Mouse (Mus musculus) lung, postnatal 25 days (tissue): Measurements from ENCODE around the gene Kdm6b.
"Not testable (repeated sequence)": the region's sequence is repeated elsewhere in the genome, so short reads cannot be mapped to it uniquely, and the experiment has no call there.

Experiments
- DNase-seq: peaks from one replicate; pipeline ENCODE4 v3.0.0; 2022; ENCODE audit warnings: low spot score

Gene Kdm6b

DNA sequence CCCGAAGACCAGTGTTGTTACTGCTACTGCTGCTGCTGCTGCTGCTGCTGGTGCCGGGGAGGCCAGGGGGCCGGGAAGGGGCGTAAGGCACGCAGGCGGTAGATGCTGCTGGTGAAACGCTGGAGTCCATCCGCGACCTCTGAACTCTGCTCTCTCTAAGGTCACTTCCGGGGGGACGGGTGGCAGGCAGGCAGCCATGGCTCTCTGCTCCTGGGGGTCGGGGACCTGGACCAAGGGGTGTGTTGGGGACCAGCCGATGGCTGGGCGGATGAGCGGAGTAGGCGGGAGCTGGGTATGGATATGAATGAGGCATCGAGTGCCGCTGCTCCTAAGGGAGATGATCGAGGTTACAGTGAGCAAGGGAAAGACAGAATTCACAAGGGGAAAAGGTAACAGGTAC is 7.2 kb downstream of the Kdm6b start:
- no peak for DNase-seq

DNA sequence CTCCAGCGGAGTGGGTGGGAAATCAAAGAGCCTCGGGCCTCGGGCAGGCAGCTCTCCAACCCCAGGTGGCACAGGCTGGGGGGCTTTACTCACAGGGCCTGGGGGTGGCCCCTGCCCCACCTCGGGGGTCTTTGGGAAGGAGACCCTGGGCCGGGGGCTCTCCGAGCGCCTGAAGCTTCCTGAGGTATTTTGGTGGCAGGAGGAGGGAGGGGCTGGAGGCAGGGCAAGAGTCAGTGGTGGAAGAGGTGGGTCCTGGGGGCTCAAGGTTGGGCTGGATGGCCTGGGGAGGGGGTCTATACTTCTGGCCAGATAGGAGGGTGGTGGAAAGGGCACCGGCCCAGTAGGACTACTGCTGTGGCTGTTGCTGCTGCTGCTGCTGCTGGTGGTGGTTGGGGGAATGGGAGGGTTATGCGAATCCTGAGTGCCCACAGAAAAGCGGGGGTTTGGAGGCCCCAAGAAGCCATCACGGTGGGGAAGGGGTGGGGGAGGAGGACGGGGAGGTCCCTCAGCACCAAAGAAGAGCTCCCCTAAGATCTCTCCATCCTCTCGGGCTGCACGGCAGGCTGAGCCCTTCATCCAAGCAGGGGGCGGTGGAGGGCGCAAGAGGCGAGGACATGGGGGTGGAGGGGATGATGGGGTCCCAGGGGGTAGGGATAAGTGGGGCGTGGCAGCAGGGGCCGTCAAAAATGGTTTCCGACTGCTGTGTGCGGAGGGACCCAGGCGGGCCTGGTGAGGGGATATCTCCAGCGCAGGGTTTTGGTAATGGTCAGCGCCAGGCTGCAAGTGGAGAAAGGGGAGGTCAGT is 7.9 kb downstream of the Kdm6b start:
- no peak for DNase-seq

DNA sequence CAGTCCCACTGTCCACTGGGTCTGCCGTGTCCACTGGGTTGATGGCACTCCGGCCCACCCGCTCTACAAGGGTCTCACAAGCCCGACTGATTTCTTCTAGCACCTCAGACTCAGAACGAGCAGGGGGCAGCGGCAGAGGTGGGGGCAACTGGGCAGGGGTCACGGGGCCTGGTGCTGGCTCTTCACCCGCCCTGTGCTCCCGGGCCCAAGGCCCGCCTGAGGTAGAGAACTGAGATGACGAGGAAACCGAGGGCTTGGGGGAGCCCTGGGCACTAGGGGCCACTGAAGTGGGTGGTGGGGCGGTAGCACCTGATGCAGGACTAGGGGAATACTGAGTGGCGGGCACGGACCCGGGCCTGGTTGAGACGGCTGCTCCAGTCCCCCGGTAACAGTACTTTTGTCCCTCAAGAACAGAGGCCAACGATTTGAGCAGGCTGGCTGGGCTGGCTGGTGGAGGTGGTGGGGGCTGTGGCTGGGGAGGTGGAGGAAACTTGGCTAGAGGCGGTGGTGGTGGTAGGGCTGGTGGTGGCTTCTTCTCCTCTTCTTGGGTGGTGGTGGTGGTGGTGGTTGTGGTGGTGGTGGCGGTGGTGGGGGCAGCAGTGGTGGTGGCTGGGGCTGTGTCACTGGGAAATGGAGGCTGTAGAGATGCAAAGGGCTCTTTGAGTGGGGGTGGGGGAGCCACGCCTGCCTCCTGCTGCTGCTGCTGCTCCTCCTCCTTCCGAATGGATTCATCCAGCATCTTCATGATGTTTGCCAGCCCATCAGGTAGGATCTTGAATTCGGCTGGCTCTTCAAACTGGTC is 8.7 kb downstream of the Kdm6b start:
- DNase-seq, result no peak

DNA sequence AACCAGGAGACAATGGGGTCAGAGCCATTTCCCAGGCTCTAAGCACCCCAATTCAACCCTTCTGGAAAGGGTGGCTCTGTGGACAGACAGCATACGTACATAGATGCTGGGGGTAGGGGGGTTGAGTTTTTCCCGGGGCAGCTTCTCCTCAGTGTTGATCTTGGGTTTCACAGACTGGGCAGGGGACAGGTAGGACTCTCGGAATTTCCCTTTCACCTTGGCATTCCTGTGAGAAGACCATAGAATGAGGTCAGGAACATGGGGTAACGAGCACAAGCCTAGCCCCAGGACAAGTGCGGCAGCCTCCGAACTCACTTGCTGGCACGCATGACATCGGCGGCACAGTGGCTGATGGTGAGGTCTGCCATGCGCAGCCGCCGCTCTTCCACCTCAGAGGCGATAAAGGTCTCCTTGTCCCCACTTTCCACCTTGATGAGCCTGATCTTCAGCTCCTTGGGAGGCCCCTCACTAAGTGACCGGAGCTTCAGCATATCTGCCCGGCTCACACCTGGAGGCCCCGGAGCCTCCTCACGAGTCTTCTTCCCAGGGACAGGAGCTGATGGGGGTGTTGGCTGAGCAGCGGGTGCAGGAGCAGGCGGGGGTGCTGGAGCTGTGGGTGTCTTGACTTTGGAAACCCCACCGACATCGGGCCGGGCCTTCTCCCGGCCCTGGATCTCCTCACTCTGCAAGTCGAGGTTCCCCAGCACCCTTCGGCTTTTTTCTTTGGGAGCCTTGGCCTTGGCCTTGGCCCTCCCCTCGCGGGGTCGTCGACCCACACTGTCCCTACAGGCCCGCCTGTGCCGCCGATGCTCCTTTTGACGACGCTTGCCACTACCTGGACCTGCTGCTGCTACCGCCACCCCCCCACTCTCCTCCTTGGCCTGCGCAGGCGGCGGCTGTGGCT is 9.5 kb downstream of the Kdm6b start:
- no peak for DNase-seq

DNA sequence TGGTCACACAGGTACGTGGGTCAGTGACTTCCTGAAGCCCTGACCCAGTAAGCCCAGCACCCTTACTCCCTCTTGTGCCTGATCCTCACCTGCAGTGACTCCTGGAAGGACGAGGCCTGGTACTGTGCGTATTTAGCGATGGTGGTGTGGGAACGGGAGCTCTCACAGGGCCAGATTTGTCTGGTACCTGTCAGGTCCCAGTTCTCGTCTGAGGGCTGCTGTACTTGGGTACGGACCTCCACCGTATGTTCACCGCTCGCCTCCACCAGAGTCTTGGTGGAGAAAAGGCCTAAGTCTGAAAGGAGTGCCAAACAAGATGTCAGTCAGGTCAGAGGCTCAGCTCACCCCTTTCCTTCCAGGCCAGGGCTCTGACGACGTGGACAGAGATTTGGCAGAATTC is 11.5 kb downstream of the Kdm6b start:
- no peak for DNase-seq

DNA sequence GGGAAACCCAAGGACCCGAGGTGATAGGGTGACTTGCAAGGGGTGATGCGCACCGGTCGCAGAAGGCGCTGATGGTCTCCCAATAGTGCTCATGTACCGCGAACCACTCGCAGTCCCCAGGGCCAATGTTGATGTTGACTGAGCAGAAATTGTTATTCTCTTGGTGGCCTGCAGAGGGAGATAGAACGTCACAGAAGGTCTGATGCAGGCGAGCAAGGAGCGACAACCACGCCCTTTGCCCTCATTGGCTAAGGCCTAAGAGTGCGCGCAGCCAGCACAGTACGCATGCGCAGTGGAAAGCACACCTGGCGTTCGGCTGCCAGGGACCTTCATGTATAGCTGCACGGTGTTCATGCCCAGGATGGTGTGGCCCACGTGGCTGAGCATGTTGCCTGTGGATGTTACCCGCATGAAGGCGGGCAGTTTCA is 12.3 kb downstream of the Kdm6b start:
- peak; percentile 95 for DNase-seq

DNA sequence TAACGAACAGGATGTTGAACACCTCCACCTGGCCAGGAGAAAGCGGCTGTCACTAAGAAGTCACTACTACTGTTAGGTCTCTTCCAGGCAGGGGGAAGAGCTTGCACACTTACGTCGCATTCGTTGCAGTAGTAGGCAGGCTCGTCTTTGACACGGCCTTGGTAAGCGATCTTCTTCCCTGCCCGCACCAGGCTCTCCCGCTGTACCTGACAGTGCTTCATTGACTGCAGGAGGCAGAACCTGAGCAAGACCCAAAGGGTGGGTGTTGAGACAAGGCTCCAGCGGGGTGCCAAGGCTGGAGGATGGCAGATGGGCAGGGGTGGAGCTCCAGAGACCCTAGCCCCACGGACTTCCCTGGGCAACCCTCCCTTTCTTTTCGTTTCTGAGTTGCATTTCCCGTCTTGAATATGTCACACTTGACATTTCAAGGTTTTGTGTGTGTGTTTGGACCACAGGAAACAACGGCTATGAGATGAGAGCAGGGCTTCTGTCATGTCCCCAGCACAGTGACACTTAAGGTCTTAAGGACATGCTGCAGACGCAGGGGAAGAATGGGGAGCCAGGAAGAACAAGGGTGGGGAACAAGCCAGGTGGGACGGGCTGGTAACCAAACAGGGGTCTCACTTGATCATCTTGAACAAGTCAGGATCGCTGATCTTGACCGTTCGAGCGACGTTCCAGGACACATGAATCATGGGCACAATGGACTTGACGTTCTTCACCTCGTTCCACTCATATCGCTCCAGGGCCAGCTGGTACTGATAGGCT is 13.2 kb downstream of the Kdm6b start:
- DNase-seq, result no peak

DNA sequence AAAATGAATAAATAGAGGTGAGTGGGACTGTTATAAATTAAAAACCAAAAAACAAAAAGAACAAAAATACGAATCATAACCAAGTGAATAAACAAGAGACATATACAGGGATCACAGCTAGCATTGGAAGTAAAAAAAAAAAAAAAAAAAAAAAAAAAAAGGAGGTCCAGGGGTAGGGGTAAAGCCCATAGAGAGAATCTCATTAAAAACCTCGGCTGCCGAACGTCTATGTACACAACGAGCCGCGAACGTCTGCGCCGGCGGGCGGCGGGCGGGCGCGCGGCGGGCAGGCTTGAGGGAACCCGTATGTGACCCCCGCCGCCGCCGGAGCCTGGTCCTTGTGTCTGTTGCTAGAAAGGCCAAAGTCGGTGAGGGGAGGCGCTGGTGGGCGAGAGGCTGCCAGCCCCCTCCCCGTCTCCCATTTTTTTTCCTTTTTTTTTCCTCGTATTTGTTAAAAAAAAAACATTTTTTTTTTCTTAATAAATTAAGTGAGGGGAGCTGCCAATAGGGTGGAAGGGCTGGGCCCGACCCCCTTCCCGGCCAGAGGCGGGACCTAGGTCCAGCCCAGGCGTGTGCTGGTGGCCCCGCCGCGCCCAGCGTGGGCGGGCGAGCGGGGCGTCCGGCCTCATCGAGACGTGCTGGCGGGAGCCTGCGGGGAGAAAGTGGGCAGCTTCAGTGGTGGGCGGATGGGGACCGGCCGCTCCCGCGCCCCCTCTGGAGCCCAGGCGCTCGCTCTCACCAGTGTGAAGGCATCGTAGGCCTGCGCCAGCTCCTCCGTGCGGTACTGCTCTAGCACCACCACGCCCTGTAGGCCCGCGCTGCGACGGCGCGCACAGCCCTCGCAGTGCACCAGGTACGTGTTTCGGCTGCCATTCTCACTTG is 14.0 kb downstream of the Kdm6b start:
- DNase-seq, result no peak

DNA sequence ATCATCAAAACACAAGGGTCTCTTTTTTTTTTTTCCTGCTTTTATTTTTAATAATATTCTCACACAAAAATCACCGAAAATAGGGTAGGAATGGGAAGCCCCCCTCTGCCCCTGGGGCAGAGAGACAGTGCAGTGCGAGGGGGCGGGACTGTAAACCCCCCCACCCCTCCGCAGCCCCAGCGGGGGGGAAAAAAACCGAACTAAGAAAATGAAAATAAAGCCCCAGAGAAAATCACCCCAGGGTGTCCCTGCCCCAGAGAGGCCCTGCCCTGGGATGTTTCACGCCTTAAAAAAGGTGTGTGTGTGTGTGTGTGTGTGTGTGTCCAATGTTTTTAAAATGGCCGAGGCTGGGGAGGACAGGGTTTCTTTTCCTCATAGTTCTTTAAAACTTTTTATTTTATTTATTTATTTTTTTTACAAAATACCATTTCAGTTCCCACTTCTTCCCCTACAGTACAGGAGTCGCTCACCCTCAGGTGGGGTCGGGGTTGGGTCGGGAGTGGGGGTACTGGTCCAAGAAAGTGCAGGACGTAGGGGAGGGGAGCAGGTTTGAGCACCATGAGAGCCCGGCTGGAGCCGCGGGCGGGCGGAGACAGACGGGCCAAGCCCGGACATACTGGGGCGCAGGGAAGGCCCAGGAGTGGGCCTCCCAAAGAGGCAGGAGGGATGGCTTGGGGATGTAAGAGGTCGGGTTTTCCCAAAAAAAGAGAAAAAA is 14.8 kb downstream of the Kdm6b start:
- DNase-seq, result no peak

DNA sequence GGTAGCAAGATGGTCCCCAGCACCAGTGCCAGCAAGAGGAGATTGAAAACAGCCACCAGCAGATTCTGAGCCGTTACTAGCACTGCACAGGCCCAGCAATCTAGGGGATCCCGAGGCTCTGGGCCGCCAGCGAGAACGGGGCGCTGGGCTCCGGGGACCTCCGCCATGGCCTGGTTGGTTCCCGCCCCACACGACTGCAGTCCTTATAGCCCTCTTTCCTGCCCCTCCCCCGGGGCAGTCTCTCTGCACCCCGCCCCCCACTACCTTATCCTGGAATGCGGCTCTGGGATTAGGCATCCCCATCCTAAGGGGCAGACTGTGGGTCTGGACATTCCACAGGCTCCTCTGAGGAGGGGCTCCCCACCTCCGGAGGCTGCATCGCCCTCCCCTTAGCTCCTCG is 15.4 kb downstream of the Kdm6b start, which contains the start of gene Tmem88:
Tmem88 (minus strand) TSS at position 176 of the 400 bp plus-strand sequence.
- DNase-seq, result no peak

DNA sequence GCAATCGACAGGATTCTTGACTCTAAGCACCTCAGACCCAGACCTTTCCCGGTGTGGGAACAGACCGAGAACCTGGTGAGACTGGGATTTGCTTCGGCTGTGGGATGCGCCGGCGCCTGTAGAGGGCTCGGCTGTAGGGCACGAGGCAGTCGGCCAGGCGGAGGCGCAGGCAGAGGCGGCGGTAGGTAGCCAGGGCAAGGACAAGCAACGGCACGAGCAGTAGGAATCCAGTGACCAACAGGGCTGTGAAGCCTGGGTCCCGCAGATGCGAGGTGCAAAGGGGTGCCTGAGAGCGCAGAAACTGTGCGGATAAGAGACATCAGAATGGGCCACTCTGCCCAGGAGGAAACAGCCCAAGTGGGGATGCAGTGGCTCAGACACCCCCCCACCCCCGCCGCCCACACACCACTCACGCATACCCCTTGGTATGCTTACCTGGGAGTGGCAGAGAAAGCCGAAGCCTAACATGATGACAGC is 15.9 kb downstream of the Kdm6b start:
- no peak for DNase-seq

DNA sequence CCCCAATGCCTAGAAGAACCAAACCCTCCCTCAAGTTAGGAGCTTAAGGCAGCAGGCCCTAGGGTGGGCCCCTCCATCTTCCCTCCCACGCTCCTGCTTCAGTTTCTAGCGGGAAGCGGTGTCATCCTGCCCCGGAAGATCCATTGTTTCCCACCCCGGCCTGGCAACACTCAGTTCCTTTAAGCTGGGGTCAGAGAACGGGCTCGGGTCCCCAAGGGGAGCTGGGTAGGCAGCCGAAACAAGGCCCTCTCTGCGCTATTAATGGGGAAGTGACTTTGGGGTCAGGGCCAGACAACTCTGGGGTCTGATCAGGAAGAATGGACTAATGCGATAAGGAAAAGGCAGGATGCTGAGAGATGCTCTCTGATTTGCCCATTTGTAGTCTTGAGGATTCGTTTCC is 16.7 kb downstream of the Kdm6b start:
- no peak for DNase-seq

DNA sequence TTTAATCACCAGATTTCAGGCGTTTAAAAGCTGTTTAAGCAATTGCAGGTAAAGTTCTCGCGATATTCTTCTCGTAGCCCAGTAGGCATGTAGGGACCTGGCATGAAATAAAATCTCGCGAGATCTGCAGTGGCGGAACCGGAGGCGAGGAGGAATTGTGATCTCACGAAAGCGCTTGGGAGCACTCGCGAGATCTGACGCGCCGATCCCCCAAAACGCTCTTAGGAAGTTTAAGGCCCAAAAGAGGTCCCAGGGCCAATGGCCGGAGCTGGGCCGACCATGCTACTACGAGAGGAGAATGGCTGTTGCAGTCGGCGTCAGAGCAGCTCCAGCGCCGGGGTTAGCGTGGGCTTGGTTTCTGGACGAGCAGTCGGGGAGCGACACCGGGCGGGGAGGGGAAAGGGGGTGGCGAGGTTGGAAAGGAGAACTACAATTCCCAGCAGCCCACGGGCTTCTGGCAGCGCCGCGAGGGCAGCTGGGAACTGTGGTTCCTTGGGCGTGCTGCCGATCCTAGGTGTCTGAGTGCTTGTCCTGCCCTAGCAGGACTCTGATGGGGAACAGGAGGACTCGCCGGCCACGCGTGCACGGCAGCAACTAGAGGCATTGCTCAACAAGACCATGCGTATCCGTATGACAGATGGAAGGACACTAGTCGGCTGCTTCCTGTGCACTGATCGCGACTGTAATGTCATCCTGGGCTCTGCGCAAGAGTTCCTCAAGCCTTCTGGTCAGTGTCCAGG is 17.7 kb downstream of the Kdm6b start:
- DNase-seq, result peak; percentile 99

DNA sequence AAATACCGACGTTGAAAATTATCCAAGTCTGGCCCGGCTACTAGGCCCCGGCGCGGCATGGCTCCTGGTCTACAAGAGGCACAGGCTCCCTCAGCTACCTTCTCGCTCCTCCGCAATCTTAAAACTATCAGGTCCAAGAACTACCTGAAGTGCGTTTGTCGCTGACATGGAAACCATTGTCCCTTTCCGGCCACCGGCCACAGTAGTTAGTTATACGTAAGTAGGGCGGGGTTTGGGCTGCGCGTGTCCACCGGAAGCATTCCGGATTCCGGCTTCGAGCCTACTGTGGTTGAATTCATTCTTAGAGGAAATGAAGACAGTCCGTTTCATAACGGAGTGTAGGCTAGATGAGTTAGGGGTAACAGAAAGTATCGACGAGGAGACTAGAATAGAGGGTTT is 18.2 kb downstream of the Kdm6b start, which contains the start of the genes Naa38 and Cyb5d1:
Naa38 (plus strand) TSS at position 253 of the 399 bp plus-strand sequence.
Cyb5d1 (minus strand) TSS at position 397 of the 399 bp plus-strand sequence.
- peak; percentile 94 for DNase-seq

DNA sequence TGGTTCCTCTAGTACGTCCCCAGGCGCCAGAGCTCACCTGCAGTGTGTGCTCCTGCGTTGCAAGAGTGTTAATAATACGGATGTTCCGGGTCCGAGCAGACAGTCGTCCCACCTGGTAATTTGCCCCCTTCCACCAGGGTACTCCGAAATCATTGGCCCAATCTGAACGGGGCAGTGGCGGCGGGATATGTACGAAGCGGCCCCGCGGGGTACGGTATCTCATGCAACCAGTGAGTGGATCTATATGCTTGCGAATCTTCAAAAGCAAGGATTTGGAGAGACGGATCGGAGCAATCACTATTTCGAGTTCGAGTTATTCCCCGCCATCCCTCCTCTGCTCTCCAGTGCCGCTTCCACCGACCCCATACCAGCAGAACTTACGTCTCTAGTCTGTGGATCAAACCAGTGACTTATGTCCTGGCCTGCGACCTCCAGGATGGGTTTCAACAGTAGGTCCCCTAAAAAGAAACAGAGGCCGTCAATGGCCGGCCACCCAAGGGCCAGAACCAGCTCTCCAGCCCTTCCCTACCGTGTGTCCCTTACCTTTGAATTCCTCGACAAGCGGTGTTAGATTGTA is 18.8 kb downstream of the Kdm6b start:
- not testable (repeated sequence) for DNase-seq

DNA sequence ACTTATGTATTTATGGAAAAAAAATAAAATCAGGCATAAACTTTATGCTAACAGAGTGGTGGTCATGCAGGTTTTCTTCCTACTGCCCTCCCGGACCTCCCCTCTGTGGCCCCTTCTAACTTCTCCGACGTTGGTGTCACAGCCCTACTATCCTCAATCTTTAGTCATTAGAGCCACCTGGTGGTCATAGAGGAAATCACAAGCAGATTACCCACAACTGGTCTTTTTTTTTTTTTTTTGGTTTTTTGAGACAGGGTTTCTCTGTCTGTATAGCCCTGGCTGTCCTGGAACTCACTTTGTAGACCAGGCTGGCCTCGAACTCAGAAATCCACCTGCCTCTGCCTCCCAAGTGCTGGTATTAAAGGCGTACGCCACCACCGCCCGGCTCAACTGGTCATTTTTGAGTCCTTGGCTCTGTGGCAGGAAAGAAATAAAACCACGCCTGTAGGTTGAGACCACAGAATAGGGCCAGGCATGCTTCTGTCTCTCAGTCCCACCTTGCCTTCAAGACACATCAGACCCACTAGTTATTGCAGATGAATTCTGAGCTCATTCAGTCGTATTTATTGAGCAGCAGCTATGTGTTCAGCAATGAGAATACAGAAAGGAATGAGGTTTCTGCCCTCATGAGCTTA is 23.0 kb downstream of the Kdm6b start:
- DNase-seq, result peak; percentile 85

DNA sequence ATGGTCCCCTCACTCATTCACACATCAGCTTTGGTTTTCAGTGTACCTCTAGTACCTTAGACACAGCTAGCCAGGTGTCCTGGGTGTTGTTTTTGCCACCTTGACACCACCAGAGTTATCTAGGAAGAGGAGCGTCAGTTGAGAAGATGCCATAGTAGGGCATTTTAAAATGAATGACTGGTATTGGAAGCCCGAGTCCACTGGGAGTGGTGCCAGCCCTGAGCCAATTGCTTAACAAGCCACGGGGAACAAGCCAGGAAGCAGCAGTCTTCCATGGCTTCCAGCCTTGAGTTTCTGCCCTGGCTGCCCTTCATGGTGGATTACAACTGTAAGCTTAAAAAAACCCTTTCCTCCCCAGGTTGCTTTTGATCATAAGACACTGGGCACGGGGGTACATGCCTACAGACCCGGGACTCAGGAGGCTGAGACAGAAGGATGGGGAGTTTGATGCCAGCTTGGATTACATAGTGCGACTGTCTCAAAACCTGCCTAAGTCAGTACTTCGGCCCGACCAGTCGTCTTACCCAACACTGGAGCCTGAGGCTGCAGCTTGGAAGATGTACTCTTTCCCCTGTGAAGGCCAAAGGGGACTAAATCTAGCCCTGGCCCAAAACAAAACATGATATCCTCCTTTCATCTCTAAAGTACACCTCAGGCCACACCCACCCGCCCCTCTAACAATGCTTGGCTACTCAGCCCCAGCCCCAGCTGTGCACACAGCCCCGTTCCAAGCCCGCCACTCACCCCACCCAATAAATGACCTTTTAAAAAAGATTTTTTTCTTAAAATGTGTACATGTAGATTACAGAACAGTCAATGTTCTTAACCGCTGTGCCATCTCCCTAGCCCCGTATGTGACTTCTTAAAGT is 23.7 kb downstream of the Kdm6b start:
- no peak for DNase-seq
